Comparison of ENCODE assay signal across 18 mouse cellular contexts in genomic region chr12:26939831-26940230, GRCm38 (mm10).
DNase-seq lines count a peak whose midpoint lies in the region; ATAC-seq and TF ChIP-seq lines count a peak whose summit lies in the region.
"Had no signal": no experiment of that assay in that cellular context is flagged by ENCODE, and none has a peak within 500 bp of the region (broad histone marks: within the 10 kb centered on the region; RNA-seq: fewer than 3 reads in every experiment).

No protein-coding gene starts in this region.

- H3K27ac ChIP-seq in left cerebral cortex, adult 2 months = no peak overlapping the region
- H3K27ac ChIP-seq: heart, embryonic 10.5 days; hindbrain, embryonic 10.5 days; liver, embryonic 13.5 days; neural tube, embryonic 12.5 days had no signal

- peak; percentile 57 for DNase-seq in MN1 (ENCODE audit: low spot score)
- peak; percentile 58 for DNase-seq in Muller cell, postnatal 12 days (ENCODE audit: inconsistent ontology term)
- peak; percentile 44 for DNase-seq in embryo, embryonic 10.5 days (ENCODE audit: low spot score)
- peak; percentile 21 for DNase-seq in forelimb bud, embryonic 11.5 days (ENCODE audit: low read depth, low spot score)
- no peak for DNase-seq in cerebellum, adult 11-12 months
- DNase-seq in left cerebral cortex, adult 2 months (ENCODE audit: extremely low spot score in 1 of 2, low spot score in 2 of 2) = no peak
- DNase-seq: cerebellum, adult 9-10 months; kidney, postnatal 4 days; liver, embryonic 13.5 days; lung, adult 2 months; lung, postnatal 14 days; midbrain, embryonic 14.5 days had no signal

- ATAC-seq in monocyte, adult 5-6 weeks (replicated peaks; ENCODE audit: insufficient number of reproducible peaks, low FRiP score, low TSS enrichment, poor library complexity, severe bottlenecking) = no peak
- ATAC-seq: intestine, postnatal 0 days had no signal

- no peak overlapping the region for H3K4me3 ChIP-seq in left cerebral cortex, adult 2 months
- H3K4me3 ChIP-seq: heart, embryonic 10.5 days; hindbrain, embryonic 10.5 days; liver, embryonic 13.5 days; megakaryocyte, embryonic 14.5 days; neural tube, embryonic 12.5 days had no signal

- intact Hi-C loops in left cerebral cortex, adult 2 months (cut with DNase I) = no loop called here

- no peak for TF ChIP-seq CTCF in left cerebral cortex, adult 2 months (IDR thresholded peaks at IDR 0.05)

Comparison
In these comparisons a context has a peak if more than half of its experiments do, and no peak if none do; other contexts are left out.
1. DNase-seq: peak in MN1 (single experiment), Muller cell, postnatal 12 days (single experiment), embryo, embryonic 10.5 days (single experiment) and forelimb bud, embryonic 11.5 days (single experiment); none in cerebellum, adult 11-12 months (single experiment) and left cerebral cortex, adult 2 months (0 of 2).